Mouse (Mus musculus): ENCODE data around the gene Abcf3. TPM values are rescaled to one million over a fixed set of nuclear protein-coding genes. Genes with fewer than 3 reads are reported as not detected.

The Abcf3 gene
- total RNA-seq, 2 experiments from 2014 or later: 79.4 to 89.4 TPM

DNA sequence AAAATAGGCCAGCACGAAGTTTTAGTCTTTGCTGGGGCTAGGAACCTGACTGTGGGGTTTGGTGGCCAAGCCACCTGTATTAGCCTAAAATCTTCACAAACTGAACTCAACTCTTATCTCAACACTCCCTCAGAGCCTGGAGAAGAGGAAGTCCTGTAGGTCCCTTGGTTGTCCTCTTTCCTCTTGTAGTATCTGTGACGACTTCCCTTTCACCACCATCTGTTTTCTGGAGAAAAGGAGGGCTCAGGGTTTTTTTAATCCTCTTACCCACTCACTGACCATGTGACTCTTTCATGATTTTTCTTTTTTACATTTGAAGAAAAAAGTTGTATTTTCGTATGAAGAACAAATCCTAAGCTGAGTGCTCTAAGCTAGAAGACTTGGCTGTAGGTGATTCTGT, 8.7 kb upstream of the Abcf3 start:
- DNase-seq (ENCODE audit: extremely low spot score in 1 of 2, low spot score in 1 of 2): no peak

GRCm38 (mm10) chr16:20540438-20540837, 7.9 kb upstream of the Abcf3 start:
- DNase-seq (ENCODE audit: extremely low spot score in 1 of 2, low spot score in 1 of 2): no peak

DNA sequence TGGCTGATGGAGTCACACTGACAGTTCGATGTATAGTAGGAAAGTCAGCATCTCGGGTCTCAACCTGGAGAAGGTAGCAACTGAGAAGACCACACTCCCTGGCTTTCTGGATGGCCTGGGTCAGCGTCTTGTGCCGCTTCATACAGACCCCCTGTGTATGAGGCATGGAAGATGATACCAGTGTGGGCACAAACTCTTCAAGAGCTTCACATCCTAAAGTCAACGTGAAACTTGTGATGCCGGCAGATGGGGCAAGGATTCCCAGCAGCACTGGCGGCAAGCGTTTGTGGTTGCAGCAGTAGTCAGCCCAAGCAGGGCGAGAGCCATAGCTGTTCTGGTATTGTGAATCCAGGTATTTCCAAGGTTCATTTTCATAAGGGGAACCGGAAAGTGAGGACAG, 2.7 kb upstream of the Abcf3 start:
- no peak for DNase-seq (ENCODE audit: extremely low spot score in 1 of 2, low spot score in 1 of 2)

DNA sequence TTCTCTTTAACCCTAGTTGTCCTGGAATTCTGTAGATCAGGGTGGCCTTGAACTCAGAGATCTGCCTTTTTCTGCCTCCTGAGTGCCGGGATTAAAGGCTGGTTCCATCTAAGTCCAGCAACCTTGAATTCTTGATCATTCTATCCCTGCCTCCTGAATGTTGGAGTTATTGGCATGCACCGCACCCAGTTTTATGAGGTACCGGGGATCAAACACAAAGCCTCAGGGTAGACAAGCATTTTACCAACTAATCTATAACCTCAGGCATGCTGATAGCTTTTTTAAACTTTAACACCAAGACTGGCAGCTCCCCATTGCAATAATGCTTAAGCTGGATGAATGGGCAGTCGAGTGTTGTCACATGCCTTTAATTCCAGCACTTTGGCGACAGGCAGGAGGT, 954 bp upstream of the Abcf3 start:
- DNase-seq (ENCODE audit: extremely low spot score in 1 of 2, low spot score in 1 of 2): no peak

GRCm38 (mm10) chr16:20549161-20549560, 784 bp downstream of the Abcf3 start:
- no peak for DNase-seq (ENCODE audit: extremely low spot score in 1 of 2, low spot score in 1 of 2)

GRCm38 (mm10) chr16:20551691-20552090, 3.3 kb downstream of the Abcf3 start:
- DNase-seq (ENCODE audit: extremely low spot score in 1 of 2, low spot score in 1 of 2): no peak

GRCm38 (mm10) chr16:20552594-20552993, 4.2 kb downstream of the Abcf3 start:
- DNase-seq (ENCODE audit: extremely low spot score in 1 of 2, low spot score in 1 of 2): no peak

DNA sequence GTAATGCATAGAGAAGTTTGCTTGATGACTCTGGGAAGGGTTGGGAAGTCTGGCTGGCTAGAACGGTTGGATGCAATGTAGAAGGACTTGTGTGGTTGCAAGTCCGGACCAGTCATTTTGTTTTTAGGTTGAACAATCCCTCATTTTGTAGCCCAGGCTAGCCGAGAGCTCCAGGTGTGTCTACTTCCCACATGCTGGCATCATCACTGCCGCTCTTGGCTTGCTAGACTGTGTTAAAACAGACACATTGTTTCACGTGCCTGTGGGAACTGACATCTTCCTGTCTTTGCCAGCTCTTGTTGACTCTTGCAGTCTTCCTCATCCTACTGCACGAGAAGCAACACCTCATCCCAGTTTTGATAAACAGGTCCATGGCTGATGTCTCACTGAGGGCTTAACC, 6.6 kb downstream of the Abcf3 start:
- no peak for DNase-seq (ENCODE audit: extremely low spot score in 1 of 2, low spot score in 1 of 2)

DNA sequence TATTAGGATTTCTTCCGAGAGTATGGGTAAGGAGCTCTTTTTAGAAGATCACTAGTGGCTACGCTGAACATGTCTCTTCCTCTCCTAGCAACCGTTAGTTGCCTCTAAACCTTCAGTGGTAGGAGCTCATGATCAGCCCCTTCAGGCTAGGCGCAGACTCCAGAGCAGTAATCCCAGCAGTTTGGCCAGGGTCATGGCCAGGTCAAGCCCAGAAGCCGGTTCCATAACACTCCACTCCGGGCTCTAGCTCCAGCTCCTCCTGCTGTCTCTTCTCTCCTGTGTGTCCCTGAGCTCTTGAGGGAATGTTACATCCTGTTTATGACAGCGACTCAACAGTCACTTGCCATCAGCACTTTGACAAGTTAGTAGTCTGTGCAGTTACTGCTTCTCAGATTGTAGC, 9.0 kb downstream of the Abcf3 start:
- no peak for DNase-seq (ENCODE audit: extremely low spot score in 1 of 2, low spot score in 1 of 2)

DNA sequence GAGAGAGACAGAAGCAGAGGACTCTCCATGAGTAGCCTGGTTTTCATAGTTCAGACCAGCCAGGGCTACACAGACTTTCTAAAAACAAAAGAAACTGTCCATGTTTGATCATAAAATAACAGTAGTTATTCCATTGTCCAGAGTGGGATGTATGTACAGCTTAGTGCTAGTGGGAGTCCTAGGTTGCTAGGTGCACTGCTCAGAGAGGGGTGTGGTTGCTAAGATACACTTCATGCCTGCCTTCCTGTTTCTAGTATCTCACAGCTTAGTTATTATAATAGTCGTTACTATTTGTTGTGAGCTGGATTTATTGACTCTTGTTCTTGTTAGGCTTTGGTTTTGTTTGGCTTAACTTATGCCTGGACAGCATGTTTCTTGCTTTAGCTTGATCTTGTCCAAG, 16.7 kb downstream of the Abcf3 start:
- no peak for DNase-seq (ENCODE audit: extremely low spot score in 1 of 2, low spot score in 1 of 2)

DNA sequence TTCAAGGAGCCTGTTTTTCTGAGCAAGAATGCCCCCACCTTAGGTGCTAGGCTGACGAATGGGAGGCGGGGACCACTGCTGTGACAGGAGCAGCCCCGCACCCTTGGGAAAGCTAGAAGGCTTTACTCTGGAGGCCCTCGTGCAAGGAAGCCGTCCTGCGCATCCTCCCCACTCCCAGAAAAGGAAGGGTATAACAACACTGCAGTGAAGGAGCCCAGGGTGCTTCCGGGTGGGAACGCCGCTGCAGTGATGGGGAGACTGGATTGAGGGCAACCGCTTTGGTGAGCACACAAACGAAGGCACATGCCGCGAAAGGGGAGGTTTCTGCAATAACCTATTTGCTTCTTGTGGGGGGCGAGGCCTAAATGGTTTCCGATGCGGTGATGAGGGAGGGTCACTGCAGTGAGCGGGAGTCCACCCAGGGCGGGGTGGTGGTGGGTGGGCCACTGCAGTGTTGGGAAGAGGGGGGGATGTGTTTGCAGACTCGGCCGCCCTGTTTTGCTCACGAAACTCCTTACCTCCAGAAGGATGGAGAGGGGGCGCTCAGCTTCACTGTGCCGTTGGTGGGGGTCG, 41.1 kb downstream of the Abcf3 start, which contains the start of gene Vwa5b2:
Vwa5b2 (plus strand) TSS at position 106 of the 573 bp plus-strand sequence.
- DNase-seq (ENCODE audit: extremely low spot score in 1 of 2, low spot score in 1 of 2): peak in 1 of 2 experiments; percentile 19

GRCm38 (mm10) chr16:20589939-20590679, 41.7 kb downstream of the Abcf3 start:
- peak; percentile 42 to 43 for DNase-seq (ENCODE audit: extremely low spot score in 1 of 2, low spot score in 1 of 2)

- DNase-seq (ENCODE audit: extremely low spot score in 1 of 2, low spot score in 1 of 2): no peak
Observed at GRCm38 (mm10) chr16:20590680-20591038, 42.3 kb downstream of the Abcf3 start.

- no peak for DNase-seq (ENCODE audit: extremely low spot score in 1 of 2, low spot score in 1 of 2)
Observed at GRCm38 (mm10) chr16:20591076-20591705, 42.8 kb downstream of the Abcf3 start.

DNA sequence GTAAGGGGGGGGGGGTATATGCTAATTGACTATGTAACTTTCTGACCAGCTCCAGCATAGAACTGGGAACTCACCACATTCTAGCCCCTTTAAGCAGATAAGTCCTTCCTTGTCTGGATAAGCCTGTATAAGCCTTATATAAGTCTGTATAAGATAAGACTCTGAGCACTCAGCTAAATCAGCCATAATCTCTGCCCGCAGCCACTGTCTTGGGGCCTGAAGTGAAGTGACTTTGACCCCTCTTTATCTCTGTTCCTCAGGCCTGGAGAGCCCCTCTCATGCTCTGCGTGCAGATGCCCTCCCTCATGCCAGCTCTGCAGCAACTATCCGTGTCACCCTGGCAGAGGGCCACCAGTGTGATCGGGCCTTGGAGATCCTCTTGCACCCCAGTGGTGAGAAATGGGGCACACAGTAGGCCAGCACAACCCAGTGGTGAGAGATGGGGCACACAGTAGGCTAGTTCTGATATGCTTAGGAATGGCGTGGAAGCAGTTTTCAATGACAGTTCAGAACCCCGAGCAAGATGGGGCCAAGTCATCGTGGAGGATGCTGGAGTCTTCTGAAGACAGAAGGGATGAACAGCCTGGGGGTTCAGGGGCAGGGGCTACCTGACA, 46.8 kb downstream of the Abcf3 start:
- no peak for DNase-seq (ENCODE audit: extremely low spot score in 1 of 2, low spot score in 1 of 2)

- no peak for DNase-seq (ENCODE audit: extremely low spot score in 1 of 2, low spot score in 1 of 2)
Observed at GRCm38 (mm10) chr16:20595737-20596136, 47.4 kb downstream of the Abcf3 start.

GRCm38 (mm10) chr16:20596687-20597441, 48.5 kb downstream of the Abcf3 start:
- DNase-seq (ENCODE audit: extremely low spot score in 1 of 2, low spot score in 1 of 2): no peak

GRCm38 (mm10) chr16:20600511-20600910, 52.1 kb downstream of the Abcf3 start:
- no peak for DNase-seq (ENCODE audit: extremely low spot score in 1 of 2, low spot score in 1 of 2)

DNA sequence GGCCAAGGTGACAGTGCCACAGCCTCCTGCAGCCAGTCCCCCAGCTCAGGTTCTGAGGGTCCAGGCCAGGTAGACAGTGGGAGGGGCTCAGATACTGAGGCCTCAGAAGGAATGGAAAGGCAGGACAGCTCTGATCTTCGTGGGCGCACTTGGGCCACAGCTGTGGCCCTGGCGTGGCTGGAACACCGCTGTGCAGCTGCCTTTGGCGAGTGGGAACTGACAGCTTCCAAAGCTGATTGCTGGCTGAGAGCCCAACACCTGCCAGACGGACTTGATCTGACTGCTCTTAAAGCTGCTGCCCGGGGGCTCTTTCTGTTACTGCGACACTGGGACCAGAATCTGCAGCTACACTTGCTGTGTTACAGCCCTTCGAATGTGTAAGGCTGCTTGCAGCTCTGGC, 56.3 kb downstream of the Abcf3 start:
- DNase-seq (ENCODE audit: extremely low spot score in 1 of 2, low spot score in 1 of 2): no peak

- DNase-seq (ENCODE audit: extremely low spot score in 1 of 2, low spot score in 1 of 2): peak; percentile 68 to 72
Observed at GRCm38 (mm10) chr16:20610501-20611356, 62.4 kb downstream of the Abcf3 start.

Data from layer of hippocampus, postnatal 25 days (tissue).